In the genomic region with DNA sequence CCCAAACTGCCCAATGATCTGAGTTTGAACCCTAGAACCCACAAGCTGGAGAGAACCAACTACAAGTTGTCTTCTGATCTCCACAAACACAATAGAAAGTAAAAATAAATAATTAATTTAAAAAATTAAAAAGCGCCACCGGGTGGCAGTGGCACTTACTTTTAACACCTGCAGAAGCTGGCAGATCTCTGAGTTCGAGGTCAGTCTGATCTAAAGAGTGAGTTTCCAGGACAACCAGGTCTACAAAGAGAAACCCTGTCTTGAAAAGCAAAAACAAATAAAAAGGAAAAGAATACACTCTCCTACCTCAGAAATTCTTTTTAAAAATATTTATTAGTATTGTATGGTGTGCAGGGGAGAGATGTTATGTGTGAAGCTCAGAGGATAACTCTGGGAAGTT, we compare ENCODE assay signal across 8 mouse cellular contexts. TPM values are rescaled to one million over a fixed set of nuclear protein-coding genes. Genes with fewer than 3 reads are reported as not detected.
DNase-seq lines count a peak whose midpoint lies in the region; ATAC-seq and TF ChIP-seq lines count a peak whose summit lies in the region.

No protein-coding gene starts in this region.

- H3K27ac ChIP-seq in kidney, embryonic 14.5 days (ENCODE audit: low read depth, low read length): peak overlapping the region; percentile 90; the same call in 1 of the 2 replicates
- peak overlapping the region; percentile 99 for H3K27ac ChIP-seq in heart, postnatal 0 days (ENCODE audit: low read depth)

- peak overlapping the region; percentile 63 for H3K4me3 ChIP-seq in kidney, embryonic 14.5 days (ENCODE audit: low read length)
- peak overlapping the region; percentile 60 for H3K4me3 ChIP-seq in heart, postnatal 0 days (ENCODE audit: low read depth, low read length)

- no peaks in the 10 kb centered on the region for H3K36me3 ChIP-seq in kidney, embryonic 14.5 days (ENCODE audit: control insufficient read depth, insufficient read depth, low read length)
- no peaks in the 10 kb centered on the region for H3K36me3 ChIP-seq in heart, postnatal 0 days (replicated peaks; ENCODE audit: control insufficient read depth, insufficient read depth, low read length)

- H3K9ac ChIP-seq in kidney, embryonic 14.5 days (ENCODE audit: low read depth, low read length): peak overlapping the region; percentile 64; the same call in 1 of the 2 replicates
- peak overlapping the region; percentile 84; the same call in 1 of the 2 replicates for H3K9ac ChIP-seq in heart, postnatal 0 days (replicated peaks; ENCODE audit: low read depth, low read length)

- no peak for ATAC-seq in kidney, embryonic 14.5 days (ENCODE audit: low FRiP score, low TSS enrichment)
- no peak for ATAC-seq in heart, postnatal 0 days (ENCODE audit: insufficient read depth, low read depth)

- no peak for TF ChIP-seq CTCF in heart, postnatal 0 days (IDR thresholded peaks at IDR 0.05; ENCODE audit: low read depth)

- no peaks in the 10 kb centered on the region for H3K9me3 ChIP-seq in kidney, embryonic 14.5 days (ENCODE audit: control insufficient read depth, low read length)
- no peaks in the 10 kb centered on the region for H3K9me3 ChIP-seq in heart, postnatal 0 days (replicated peaks; ENCODE audit: control insufficient read depth, low read length)

- DNase-seq in kidney, postnatal 25 days: no peak
- DNase-seq in Muller cell, postnatal 12 days (ENCODE audit: inconsistent ontology term): peak; percentile 66
- DNase-seq in heart, postnatal 0 days (ENCODE audit: low spot score): peak; percentile 55
- DNase-seq in lung, postnatal 10 days: peak; percentile 25
- no peak for DNase-seq in frontal cortex, postnatal 25 days (ENCODE audit: low spot score in 2 of 2)
- no peak for DNase-seq in left cerebral cortex, postnatal 10 days (ENCODE audit: extremely low spot score in 1 of 2, low spot score in 2 of 2)
- no peak for DNase-seq in left cerebral cortex, postnatal 4 days

- peaks cover 26% of the 10 kb centered on the region for H3K4me1 ChIP-seq in kidney, embryonic 14.5 days (ENCODE audit: control insufficient read depth, insufficient read depth, low read length)
- H3K4me1 ChIP-seq in heart, postnatal 0 days (ENCODE audit: control insufficient read depth, insufficient read depth): peaks cover 45% of the 10 kb centered on the region

- no peak for TF ChIP-seq EP300 in heart, postnatal 0 days (IDR thresholded peaks at IDR 0.05; ENCODE audit: low read depth)

- peak overlapping the region; percentile 96 for H3K4me2 ChIP-seq in kidney, embryonic 14.5 days (replicated peaks; ENCODE audit: low read depth, low read length)
- peak overlapping the region; percentile 95 for H3K4me2 ChIP-seq in heart, postnatal 0 days (ENCODE audit: low read depth, low read length)

- intact Hi-C loops in left cerebral cortex, postnatal 10 days (cut with DNase I): no loop called here
- intact Hi-C loops in left cerebral cortex, postnatal 4 days (cut with DNase I): loop anchor here (10.0 kb wide), 1 partner anchor 53 kb away; a partner anchor contains a TSS

- no peaks in the 10 kb centered on the region for H3K27me3 ChIP-seq in kidney, embryonic 14.5 days (ENCODE audit: control insufficient read depth, insufficient read depth, low read length)
- H3K27me3 ChIP-seq in heart, postnatal 0 days (ENCODE audit: control insufficient read depth, insufficient read depth, low read length): no peaks in the 10 kb centered on the region

- WGBS in kidney, embryonic 14.5 days: 10% methylated on average over 3 of the region's 3 CpGs
- WGBS in heart, postnatal 0 days: 6% methylated on average over 3 of the region's 3 CpGs

RNA-seq across cellular contexts. Expression of a gene that starts 4.4 kb away (rescaled TPM):
- polyA plus RNA-seq in kidney, embryonic 14.5 days (2014; fragmentation: Nextera tagmentation; extraction: Ambion mirVana): 12.6 and 21.8 TPM in 2 replicates
- total RNA-seq in heart, postnatal 0 days (2014; rRNA removed; ENCODE audit: low replicate concordance): 70.8 and 75.8 TPM in 2 replicates
- 30.0 and 30.8 TPM in 2 replicates for polyA plus RNA-seq in heart, postnatal 0 days (2015; fragmentation: Nextera tagmentation; extraction: Ambion mirVana)
- 100 to 1,000 TPM; 149 to 160 TPM for total RNA-seq in left cerebral cortex, postnatal 10 days (2021)
- 100 to 1,000 TPM; 113 to 121 TPM for total RNA-seq in left cerebral cortex, postnatal 4 days (2021)

RNA-seq across cellular contexts. Expression of a gene that starts 56.0 kb away (rescaled TPM):
- polyA plus RNA-seq in kidney, embryonic 14.5 days (2014; fragmentation: Nextera tagmentation; extraction: Ambion mirVana): 15.5 and 20.9 TPM in 2 replicates
- total RNA-seq in heart, postnatal 0 days (2014; rRNA removed; ENCODE audit: low replicate concordance): 35.3 and 68.3 TPM in 2 replicates
- polyA plus RNA-seq in heart, postnatal 0 days (2015; fragmentation: Nextera tagmentation; extraction: Ambion mirVana): 5.4 and 6.8 TPM in 2 replicates
- 1 to 10 TPM; 1.9 to 2.0 TPM for total RNA-seq in left cerebral cortex, postnatal 10 days (2021)
- total RNA-seq in left cerebral cortex, postnatal 4 days (2021): 1 to 10 TPM; 3.5 to 3.9 TPM

RNA-seq across cellular contexts. Expression of a gene that starts 59.7 kb away (rescaled TPM):
- not detected in 2 replicates for polyA plus RNA-seq in kidney, embryonic 14.5 days (2014; fragmentation: Nextera tagmentation; extraction: Ambion mirVana)
- total RNA-seq in heart, postnatal 0 days (2014; rRNA removed; ENCODE audit: low replicate concordance): not detected in 2 replicates
- not detected in 2 replicates for polyA plus RNA-seq in heart, postnatal 0 days (2015; fragmentation: Nextera tagmentation; extraction: Ambion mirVana)
- total RNA-seq in left cerebral cortex, postnatal 10 days (2021): not detected
- not detected for total RNA-seq in left cerebral cortex, postnatal 4 days (2021)

Comparison
In these comparisons a context has a peak if more than half of its experiments do, and no peak if none do; other contexts are left out.
1. DNase-seq: peak in Muller cell, postnatal 12 days (single experiment), heart, postnatal 0 days (single experiment) and lung, postnatal 10 days (single experiment); none in kidney, postnatal 25 days (0 of 2), frontal cortex, postnatal 25 days (0 of 2), left cerebral cortex, postnatal 10 days (0 of 2) and left cerebral cortex, postnatal 4 days (single experiment).